Mouse (Mus musculus) CD4-positive, CD25-positive, alpha-beta regulatory T cell, adult 2 months (primary cell): Measurements from ENCODE around the gene Trp53tg5.

Experiments used
- DNase-seq: peaks from one replicate; pipeline ENCODE4 v3.0.0-alpha.2; 2012; ENCODE audit warnings: low read depth, low spot score

Trp53tg5 gene

DNA sequence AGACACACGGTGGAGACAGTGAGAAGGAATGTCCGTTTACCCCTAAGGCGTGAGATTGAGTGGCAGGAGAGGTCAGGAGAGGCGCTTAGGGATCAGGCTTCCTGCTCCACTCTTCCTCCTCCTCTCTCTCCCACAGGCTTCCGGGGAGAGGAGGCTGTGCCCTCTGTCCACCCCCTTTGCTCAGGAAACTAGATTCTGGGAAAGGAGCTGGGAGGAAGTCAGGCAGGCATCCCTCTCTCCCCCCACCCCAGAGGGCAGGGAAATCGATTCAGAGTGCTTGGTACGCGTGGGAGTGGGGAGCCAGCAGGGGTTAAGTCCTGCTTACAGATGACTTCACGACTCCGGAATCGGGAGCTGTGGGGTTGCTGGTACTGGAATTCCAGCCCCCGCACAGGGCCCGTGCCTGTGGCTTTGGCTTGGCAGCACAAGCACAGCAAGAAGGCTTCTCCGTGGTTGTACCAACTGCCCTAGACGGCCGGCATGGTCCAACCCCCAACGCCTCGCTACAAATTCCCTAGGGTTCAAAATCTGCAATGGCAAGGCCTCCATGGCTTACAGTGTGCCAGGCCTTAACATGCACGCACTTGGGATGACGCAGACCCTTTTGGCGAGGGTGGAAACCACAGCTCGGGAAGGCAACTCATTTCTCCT is 40.9 kb downstream of the Trp53tg5 start:
- DNase-seq: no peak

DNA sequence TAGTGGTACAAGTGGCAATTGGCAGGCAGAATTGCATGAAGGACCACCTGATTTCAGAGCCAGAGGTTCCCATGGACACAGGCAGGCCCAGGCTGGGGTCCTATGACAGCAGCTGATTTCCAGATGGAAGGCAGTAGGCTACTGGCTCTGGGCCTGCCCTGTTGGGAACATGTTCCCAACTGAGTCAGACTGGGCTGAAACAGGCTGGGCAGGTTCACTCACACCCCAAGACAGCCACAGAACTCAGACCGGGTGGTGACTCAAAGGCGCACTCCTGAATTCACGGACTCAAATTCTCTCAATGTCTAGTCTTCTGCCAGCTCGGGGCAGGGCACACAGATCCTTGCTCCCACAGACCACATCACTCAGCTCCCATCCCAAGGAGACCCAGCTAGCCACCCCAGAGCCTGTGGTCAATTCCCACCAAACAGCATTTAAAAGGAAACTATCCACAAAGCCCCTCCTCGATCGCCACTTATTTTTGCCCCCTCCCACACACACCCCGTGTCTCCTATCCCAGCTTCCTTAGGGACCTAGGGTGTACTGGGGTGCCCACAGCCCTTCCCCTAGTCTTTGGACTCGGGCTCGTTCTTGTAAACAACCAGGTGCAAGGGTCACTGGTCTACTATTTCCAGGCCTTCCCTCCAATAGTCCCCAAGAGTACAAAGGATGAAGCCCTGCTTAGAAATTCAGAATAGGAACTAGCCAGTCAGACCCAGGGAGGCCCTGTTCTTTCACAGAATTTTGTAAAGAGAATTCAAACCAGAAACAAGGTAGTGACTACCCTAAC is 41.7 kb downstream of the Trp53tg5 start:
- no peak for DNase-seq

DNA sequence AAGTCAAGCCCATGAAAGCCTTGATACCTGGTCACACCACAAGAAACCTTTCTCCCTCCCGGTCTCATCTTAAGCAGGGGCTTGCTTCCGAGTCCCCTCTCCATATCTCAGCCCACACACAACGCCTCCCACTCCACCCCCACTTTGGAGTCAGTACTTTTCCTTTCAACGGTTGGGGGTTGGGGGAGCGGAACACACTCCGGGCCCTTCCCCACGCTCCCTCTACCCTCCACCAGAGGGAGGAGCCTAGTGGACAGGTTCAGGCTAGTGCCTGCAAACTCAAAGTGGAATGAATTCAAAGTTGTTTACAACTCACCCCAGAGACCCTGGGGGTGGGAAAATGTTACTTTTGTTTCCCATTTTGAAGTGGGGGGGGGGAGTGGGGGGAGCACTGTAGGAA is 42.8 kb downstream of the Trp53tg5 start:
- DNase-seq: no peak

DNA sequence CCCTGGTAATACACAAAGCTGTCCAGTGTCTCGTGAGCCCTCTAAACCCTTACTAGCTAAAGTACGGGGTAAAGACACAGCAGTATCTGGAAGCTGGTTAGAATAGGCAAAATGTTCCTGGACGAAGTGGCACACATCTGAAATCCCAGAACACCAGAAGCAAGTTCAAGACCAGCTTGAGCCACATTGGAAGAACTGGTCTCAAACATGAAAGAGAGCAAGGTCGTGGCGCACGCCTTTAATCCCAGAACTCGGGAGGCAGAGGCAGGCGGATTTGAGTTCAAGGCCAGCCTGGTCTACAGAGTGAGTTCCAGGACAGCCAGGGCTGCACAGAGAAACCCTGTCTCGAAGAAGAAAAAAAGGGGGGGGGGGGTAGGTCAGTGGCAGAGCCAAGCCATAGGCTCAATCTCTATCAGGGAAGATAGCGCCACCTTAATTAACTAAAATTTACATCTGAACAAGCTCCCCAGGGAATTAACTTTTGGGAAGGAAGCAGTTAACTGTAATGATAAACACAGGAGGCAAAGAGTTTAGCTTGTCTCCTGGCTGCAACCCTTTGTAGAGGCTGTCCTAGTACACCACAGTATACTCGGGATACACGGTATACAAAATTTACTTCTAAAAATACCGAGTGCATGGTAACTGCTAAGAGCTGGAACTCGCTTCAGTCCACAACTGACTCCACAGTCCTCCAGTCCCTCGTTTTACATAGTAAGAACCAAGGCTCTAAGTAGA is 43.5 kb downstream of the Trp53tg5 start:
- DNase-seq: no peak

DNA sequence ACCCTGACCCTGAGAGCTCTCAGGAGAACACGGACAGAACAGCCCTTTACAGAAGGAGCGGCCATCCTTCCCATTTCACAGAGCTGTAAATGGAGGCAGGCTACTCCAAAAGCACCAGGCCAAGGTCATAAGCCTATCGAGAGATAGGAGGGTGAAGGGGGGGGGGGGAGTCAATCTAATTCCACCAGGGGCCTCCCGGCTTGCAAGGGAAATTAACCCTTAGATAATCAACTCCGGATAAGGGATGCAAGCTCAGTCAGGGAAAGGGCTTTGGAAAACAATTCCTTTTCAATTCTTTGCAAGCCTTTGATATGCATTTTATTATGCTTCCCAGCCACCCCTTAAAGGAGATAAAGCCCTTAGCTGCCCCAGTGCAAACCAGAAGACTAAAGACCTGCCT is 45.1 kb downstream of the Trp53tg5 start:
- DNase-seq: no peak

DNA sequence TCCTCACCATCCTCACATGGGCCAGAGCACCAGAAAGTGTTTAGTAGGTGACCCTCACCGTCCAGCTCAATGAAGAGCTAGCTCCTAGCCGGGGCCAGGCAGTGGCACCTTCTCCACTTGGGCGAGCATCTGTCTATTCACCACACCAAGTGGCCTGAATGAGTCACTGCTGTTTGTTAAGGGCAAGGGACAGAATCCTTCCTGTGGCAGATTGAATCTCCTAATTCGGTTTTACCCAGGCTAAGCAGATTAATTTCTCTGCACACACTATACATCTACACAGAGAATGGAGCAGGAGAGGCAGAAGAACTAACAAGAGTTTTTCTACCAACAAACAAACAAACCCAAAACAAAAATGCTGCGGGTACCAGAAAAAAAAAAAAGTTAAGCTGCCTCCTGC is 46.6 kb downstream of the Trp53tg5 start:
- DNase-seq: no peak

DNA sequence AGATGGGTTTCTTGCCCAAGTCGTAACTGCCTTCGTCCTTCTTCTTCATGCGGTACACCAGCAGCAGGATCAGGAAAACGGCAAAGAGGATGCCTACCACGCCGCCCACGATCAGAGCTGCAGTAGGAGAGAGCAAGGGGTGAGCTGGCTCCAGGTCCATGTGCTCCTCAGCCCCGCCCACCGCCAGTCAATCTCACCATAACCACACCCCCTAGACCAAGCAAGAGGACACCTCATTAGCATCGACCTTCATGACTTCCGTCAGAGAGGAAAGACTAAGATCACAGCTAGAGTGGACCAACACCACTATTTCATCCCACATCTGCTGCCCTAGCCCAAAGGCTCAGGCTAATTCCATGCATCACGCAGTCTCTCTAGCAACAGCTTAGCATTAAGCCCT is 47.4 kb downstream of the Trp53tg5 start:
- no peak for DNase-seq

DNA sequence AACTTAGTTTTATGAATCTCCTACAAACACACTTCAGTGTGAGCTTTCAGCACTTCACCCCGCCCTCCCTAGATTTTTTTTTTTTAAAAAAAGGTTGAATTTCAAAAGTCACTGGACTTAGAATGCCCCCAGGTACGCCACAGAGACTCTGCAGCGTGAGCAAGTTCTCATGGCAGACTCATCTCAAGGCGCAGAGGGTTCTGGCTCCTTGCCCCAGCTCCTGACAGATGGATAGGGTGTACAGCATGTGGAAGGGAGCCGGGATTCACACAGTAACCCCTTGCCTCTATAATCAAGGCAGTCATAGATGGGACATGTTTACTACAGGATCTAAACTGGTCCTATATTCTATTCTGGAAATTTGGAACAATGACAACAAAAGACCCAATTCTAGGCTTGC is 48.1 kb downstream of the Trp53tg5 start:
- no peak for DNase-seq

DNA sequence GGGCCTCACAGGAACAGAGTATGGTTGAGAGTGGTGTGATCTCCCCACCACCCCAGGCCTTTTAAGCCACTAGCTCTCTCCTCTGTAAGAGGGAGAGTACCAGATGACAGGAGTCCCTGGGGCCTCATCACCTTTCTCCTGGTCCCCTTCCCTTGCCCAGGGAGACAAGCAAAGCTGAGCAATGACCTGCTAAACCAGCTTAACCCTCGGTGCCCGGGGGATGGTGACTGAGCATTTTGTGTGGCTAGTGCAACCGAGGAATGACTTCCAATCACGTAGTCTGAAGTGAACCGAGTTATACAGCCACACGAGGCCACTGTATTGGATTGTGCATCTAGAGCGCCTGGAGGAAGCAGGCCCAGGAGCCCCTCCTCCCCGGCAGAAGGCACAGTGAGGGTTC is 49.1 kb downstream of the Trp53tg5 start:
- no peak for DNase-seq

DNA sequence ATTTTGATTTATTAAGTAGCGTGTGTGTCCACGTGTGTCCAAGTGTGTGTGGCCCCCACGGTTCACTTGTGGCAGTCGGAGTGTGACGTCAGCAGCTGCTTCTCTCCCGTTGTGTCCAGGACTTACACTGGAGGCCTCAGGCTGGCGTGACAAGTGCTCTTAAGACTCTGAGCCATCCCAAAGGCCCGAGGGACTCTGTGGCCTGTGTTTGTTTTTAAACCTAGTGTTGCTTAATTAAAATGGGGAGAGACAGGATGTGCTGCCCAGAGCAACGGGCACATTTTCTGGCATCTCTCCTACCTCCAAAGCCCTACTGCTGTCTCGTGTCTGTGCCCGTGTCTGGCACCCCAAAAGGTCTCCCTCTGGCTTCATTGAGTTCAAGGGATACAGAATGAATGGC is 50.1 kb downstream of the Trp53tg5 start:
- DNase-seq: no peak

DNA sequence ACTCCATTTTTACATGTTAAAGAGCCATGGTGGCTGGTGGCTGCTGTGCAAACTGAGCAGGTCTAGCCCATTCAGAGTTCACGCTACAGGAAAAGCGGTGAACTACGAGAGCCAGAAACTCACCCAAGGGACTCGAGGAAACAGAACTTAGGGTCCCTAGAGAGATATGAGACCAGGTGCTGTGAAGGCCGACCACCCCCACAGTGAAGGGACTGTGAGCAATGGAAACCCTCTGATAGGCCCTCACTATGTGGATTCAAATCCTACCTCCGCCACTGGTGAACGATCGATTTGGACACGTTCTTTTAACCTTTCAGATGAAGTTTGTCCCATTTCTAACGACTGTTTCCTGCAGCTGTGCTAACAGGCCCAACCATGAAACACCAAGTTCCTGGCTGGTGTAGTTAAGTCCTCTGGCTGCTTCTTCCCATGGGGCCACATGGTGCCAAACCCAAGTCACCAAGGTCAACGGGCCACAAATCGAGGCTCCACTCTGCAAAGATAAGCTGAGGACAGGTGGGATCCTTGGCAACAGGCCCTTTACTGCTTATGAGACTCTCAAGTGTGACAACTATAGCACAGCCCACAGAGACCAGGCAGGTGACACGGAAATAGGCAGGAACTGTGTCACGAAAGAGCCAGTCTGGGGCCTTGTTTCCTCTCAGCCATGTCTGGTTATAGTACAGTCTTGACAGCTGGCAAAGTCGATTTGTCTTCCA is 50.7 kb downstream of the Trp53tg5 start:
- no peak for DNase-seq

DNA sequence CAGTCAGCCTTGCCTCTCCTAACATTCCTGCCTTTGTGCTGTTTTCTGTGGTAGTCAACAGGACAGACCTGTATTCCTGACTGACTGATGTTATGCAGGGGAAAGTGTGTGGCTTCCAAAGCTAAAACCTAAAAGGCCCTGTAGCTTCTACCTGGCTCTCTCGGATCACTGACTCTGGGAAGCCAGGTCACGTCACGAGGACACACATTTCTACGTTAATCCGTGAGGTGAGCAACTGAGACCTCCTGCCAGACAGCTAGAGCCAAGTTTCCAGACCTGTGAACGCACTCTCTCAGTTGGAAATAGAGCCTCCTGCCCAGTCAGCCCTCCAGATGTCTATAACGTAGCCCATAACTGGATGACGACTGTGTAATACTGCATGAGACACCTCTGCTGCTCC is 51.5 kb downstream of the Trp53tg5 start:
- DNase-seq: no peak

DNA sequence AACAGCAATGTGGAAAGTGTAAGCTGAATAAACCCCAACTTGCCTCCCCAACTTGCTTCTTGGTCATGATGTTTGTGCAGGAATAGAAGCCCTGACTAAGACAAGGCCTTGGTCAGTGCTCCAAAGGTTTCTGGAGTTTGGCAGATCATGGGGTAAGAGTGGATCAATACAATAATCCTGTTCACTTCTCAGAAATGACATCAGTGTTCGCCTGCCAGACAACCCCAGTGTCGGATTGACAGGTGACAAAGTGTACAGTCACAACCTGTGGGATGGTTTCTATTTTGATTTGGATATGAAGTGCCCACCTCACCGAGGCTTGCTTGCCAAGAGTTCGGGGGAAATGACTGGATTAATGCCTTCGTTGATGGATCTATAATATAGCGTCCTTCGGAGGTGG is 52.2 kb downstream of the Trp53tg5 start:
- DNase-seq: no peak
